Mouse (Mus musculus) kidney, embryonic 14.5 days (tissue): ENCODE results near the gene Apoc3. TPM values are rescaled to one million over a fixed set of nuclear protein-coding genes. Genes with fewer than 3 reads are reported as not detected.

ENCODE experiments used
- polyA plus RNA-seq: library from polyadenylated mRNA; unstranded; fragments of >200 nt; fragmentation: Nextera tagmentation; extraction: Ambion mirVana; gene quantifications from 2 replicates; pipeline ENCODE4 v1.2.1, GENCODE M21; 2014

Apoc3 gene
- polyA plus RNA-seq, 1 experiment from 2014 or later, result not detected

Other genes starting within 250 kb of the Apoc3 start
- gene Pafah1b2, start 222.9 kb downstream of the Apoc3 start, polyA plus RNA-seq, result 125 and 177 TPM in 2 replicates
- 10.1 and 11.2 TPM in 2 replicates for gene Sik3, start 222.8 kb downstream of the Apoc3 start, polyA plus RNA-seq
- gene Apoa1, start 7.1 kb downstream of the Apoc3 start, polyA plus RNA-seq, result 2.6 and 3.1 TPM in 2 replicates
- not detected in 2 replicates for gene Apoa4, start 5.1 kb upstream of the Apoc3 start, polyA plus RNA-seq
- not detected in 2 replicates for gene Apoa5, start 33.0 kb upstream of the Apoc3 start, polyA plus RNA-seq
- 55.0 and 64.2 TPM in 2 replicates for gene Zpr1, start 37.4 kb upstream of the Apoc3 start, polyA plus RNA-seq
- gene Bud13, start 47.4 kb upstream of the Apoc3 start, polyA plus RNA-seq, result 23.0 and 28.6 TPM in 2 replicates
- gene 4931429L15Rik, start 84.3 kb upstream of the Apoc3 start, polyA plus RNA-seq, result 0.23 TPM in 1 of 2 replicates, not detected in the other